Mouse (Mus musculus): ENCODE results near the gene Plod1. TPM values are rescaled to one million over a fixed set of nuclear protein-coding genes. Genes with fewer than 3 reads are reported as not detected.

Plod1 gene
- polyA plus RNA-seq, 1 experiment from 2014 or later: 29.2 TPM

DNA sequence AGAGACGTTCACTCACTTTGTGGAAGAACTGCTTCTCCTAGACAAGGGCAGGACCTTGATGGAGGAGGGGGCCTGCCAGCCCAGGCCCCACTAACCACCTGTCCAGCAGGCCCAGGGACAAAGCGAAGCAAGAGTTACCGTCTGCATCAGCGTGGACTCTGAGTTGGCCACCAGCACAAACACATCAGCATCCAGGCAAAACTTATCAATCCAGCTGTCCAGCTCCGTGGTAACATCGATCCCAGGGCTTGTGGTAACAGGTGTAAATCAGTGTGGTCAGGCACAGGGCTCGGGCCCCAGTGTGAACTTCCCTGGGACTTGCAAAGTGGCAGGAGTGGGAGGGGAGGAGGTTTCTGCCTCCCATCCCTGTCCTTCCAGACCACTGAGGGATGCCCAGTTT is 49.3 kb downstream of the Plod1 start:
- WGBS: 94% methylated on average over 7 of the region's 7 CpGs
- no peak for ATAC-seq (ENCODE audit: low FRiP score)
- peaks cover 92% of the 10 kb centered on the region for H3K36me3 ChIP-seq
- no peak overlapping the region for H3K4me2 ChIP-seq
- H3K9me3 ChIP-seq (replicated peaks): no peaks in the 10 kb centered on the region
- no peaks in the 10 kb centered on the region for H3K27me3 ChIP-seq (replicated peaks)
- H3K4me3 ChIP-seq (replicated peaks): no peak overlapping the region
- H3K9ac ChIP-seq (replicated peaks): no peak overlapping the region
- H3K27ac ChIP-seq (replicated peaks): no peak overlapping the region
- H3K4me1 ChIP-seq: peaks cover 4% of the 10 kb centered on the region; the same call in 1 of the 2 replicates

DNA sequence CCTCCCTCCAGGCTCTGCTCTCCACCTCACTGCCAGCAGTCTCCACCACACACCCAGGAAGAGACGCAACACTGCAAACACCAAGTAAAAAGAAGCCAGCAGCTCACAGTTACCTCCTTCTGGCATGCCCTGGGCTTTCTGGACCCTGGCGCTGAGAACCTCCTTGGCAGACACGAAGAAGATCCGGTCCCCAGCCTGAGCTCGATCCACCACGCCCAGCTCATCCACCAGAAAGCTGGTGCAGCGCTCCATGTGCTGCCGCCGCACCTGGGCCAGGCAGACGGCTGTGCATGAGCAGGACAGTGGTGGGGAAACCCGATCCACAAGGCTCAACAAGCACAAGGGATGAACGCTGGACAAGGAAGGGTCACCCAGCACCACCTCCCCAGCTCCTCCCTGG is 50.4 kb downstream of the Plod1 start:
- Histone ChIP-seq H3K9me3 (replicated peaks) (no peaks in the 10 kb centered on the region), H3K4me3 (replicated peaks) (no peak overlapping the region), H3K9ac (replicated peaks) (no peak overlapping the region), H3K27me3 (replicated peaks) (no peaks in the 10 kb centered on the region), H3K4me1 (no peaks in the 10 kb centered on the region), H3K36me3 (peaks cover 92% of the 10 kb centered on the region), H3K27ac (replicated peaks) (no peak overlapping the region), H3K4me2 (no peak overlapping the region)
- ATAC-seq (ENCODE audit: low FRiP score): no peak
- 96% methylated on average over 12 of the region's 12 CpGs for WGBS

DNA sequence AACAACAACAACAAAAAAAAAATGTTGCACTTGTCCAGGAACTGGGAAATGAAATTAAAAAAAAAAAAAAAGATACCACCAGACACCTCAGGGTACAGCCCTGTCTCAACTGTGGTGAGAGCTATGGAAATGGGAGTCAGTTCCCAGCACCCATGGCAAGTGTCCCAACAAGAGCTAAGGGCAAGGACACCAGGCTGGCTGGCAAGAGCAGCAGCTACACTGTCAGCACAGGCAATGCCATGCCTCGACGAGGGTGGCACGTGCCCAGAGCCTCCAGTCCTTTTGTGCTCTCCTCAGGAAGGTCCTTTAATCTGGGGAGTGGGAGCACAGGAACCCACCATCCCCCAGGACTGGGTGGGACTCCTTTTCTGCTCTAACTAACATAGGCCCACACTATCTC is 52.4 kb downstream of the Plod1 start:
- WGBS: 93% methylated on average over 3 of the region's 3 CpGs
- Histone ChIP-seq H3K27me3 (replicated peaks) (no peaks in the 10 kb centered on the region), H3K9me3 (replicated peaks) (no peaks in the 10 kb centered on the region), H3K4me2 (no peak overlapping the region), H3K4me1 (no peaks in the 10 kb centered on the region), H3K9ac (replicated peaks) (no peak overlapping the region), H3K4me3 (replicated peaks) (no peak overlapping the region), H3K36me3 (peaks cover 92% of the 10 kb centered on the region), H3K27ac (replicated peaks) (no peak overlapping the region)
- ATAC-seq (ENCODE audit: low FRiP score): no peak

DNA sequence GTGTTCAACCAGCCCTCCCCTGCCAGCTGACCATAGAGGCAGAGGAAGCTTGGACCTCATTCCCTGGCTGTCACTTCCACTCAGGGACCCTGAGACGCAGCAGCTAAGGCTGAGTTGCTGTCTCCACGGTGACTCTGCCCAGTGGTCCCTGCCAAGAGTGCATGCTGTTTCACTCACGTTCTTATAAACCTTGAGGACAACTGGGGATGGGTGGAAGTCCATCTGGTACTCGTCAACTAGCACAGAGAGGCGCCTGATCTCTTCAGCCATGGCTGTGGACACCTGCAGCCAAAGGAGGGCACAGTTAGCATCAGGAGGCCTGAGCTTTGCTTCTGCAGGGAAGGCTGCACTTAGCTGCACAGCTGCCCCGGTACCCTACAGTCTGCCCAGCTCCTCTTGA is 53.5 kb downstream of the Plod1 start:
- Histone ChIP-seq H3K9me3 (replicated peaks) (no peaks in the 10 kb centered on the region), H3K9ac (replicated peaks) (no peak overlapping the region), H3K27ac (replicated peaks) (no peak overlapping the region), H3K27me3 (replicated peaks) (no peaks in the 10 kb centered on the region), H3K36me3 (peaks cover 92% of the 10 kb centered on the region), H3K4me2 (no peak overlapping the region), H3K4me3 (replicated peaks) (no peak overlapping the region), H3K4me1 (no peaks in the 10 kb centered on the region)
- WGBS: 83% methylated on average over 6 of the region's 6 CpGs
- no peak for ATAC-seq (ENCODE audit: low FRiP score)

DNA sequence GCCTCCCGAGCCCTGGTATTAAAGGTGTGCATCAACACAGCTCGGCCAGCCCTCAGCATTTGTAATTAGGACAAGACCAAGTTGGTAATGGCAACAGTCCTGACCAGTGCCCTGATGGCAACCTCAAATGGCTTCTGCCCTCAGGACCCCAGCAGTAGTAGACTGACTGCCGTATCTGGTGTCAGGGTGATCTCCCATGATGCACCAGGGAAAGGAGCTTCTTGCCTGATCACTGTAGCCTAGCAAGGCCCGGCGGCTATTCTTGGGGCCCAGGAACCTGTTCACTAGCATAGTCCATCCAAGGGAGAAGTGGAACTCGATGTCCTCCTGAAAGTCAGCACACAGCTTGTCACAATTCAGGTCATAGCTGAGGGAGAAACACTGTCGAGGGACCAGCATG is 54.8 kb downstream of the Plod1 start:
- no peak overlapping the region for H3K27ac ChIP-seq (replicated peaks)
- no peaks in the 10 kb centered on the region for H3K4me1 ChIP-seq
- peaks cover 88% of the 10 kb centered on the region for H3K36me3 ChIP-seq
- no peak overlapping the region for H3K4me3 ChIP-seq (replicated peaks)
- WGBS: 94% methylated on average over 7 of the region's 7 CpGs
- H3K9ac ChIP-seq (replicated peaks): no peak overlapping the region
- H3K9me3 ChIP-seq (replicated peaks): no peaks in the 10 kb centered on the region
- no peaks in the 10 kb centered on the region for H3K27me3 ChIP-seq (replicated peaks)
- no peak for ATAC-seq (ENCODE audit: low FRiP score)
- no peak overlapping the region for H3K4me2 ChIP-seq

DNA sequence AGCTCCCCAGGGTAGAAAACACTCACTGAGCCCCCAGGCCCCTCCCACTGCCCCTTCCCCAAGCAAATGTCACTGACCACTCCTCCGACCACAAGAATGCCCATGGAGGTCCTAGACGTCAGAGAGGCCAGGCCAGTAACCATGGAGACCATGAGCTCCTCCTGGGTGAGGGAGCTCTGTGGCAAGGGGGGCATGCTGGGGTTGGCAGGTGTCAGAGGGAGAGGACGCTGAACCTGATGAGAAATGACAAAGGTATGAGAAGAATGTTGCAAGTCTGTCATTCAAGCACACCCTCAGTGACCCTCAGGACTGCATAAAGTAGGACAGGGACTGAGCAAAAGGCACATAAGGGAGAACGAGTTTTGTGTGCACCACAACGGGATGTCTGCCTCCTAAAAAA is 56.7 kb downstream of the Plod1 start:
- Histone ChIP-seq H3K4me2 (no peak overlapping the region), H3K9ac (replicated peaks) (no peak overlapping the region), H3K4me3 (replicated peaks) (no peak overlapping the region), H3K9me3 (replicated peaks) (no peaks in the 10 kb centered on the region), H3K27ac (replicated peaks) (no peak overlapping the region), H3K36me3 (peaks cover 88% of the 10 kb centered on the region), H3K27me3 (replicated peaks) (no peaks in the 10 kb centered on the region), H3K4me1 (no peaks in the 10 kb centered on the region)
- ATAC-seq (ENCODE audit: low FRiP score): no peak
- 60% methylated on average over 5 of the region's 5 CpGs for WGBS

DNA sequence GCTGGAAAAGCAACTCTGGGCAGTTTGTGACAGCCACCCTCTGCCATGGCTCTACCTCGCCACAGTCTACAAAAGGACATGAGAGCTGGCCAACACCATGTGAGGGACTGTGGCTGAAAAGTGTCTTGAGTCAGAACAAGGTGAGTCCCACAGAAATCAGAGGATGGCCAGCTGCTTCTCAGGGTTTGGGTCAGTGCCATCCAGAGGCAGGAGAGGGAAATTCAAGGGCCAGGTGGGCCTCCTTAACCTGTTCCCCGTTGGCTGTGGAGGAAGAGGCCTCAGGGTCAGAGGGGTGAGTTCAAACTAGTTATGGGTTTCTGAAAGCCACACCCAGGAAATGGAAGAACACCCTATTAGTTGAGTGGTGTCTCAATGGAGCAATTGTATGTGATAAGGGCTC is 57.1 kb downstream of the Plod1 start:
- no peak overlapping the region for H3K9ac ChIP-seq (replicated peaks)
- H3K36me3 ChIP-seq: peaks cover 88% of the 10 kb centered on the region
- no peak overlapping the region for H3K4me3 ChIP-seq (replicated peaks)
- H3K4me2 ChIP-seq: no peak overlapping the region
- WGBS: 77% methylated on average over 2 of the region's 2 CpGs
- no peak for ATAC-seq (ENCODE audit: low FRiP score)
- no peaks in the 10 kb centered on the region for H3K4me1 ChIP-seq
- H3K27me3 ChIP-seq (replicated peaks): no peaks in the 10 kb centered on the region
- no peaks in the 10 kb centered on the region for H3K9me3 ChIP-seq (replicated peaks)
- H3K27ac ChIP-seq (replicated peaks): no peak overlapping the region

DNA sequence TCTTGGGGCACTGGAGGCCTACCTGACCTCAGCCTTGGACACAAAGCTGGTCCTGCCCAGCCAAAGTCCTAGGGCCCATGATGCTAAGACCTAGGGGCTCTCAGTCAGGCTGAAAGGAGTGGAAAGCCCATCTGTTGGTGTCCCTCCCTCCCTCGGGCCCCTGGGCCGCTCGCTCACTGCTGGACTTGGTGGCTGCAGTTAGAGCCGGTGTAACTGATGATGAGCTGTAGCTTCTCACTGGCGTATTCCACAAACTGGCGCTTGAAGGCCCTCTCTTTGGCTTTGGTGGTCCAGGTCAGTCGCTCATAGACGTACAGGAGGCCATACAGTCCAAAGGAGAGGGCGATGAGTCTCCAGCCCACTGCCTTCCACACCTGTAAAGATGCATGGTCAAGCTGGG is 58.0 kb downstream of the Plod1 start:
- H3K9ac ChIP-seq (replicated peaks): no peak overlapping the region
- no peak overlapping the region for H3K4me2 ChIP-seq
- H3K4me3 ChIP-seq (replicated peaks): no peak overlapping the region
- ATAC-seq (ENCODE audit: low FRiP score): no peak
- WGBS: 98% methylated on average over 9 of the region's 9 CpGs
- no peak overlapping the region for H3K27ac ChIP-seq (replicated peaks)
- no peaks in the 10 kb centered on the region for H3K27me3 ChIP-seq (replicated peaks)
- H3K4me1 ChIP-seq: no peaks in the 10 kb centered on the region
- peaks cover 88% of the 10 kb centered on the region for H3K36me3 ChIP-seq
- no peaks in the 10 kb centered on the region for H3K9me3 ChIP-seq (replicated peaks)

DNA sequence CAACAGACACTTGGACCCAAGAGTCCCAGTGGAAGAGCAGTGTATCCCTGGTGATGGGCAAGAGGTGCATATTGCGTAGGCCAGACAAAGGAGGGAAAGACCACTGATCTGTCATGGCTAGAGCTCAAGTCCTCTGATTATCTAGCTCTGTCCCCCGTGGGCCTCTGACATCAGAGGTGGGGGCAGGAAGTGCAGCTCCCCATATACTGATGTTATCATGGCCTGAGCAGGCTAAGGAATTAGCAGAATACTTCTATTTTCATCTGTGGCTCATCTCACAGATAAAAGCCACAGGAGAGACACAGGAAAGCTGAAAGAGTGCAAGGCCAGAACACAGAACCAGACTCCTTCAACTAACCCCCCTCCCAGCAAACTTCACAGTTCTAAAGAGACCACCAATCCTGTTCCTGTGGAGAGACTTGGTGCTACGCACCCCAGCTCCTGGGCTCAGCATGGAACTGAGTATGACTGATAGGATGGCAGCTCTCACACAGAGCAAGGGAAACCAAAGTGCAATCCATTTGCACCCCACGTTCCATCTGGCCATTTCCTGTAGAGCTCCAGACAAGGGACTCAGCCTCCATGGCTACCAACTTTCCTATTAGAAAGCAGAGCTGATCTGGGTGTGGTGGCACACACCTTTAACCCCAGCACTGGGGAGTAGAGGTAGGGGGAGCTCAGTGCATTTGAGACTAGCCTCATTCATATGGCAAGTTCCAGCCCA is 60.6 kb downstream of the Plod1 start:
- Histone ChIP-seq H3K9me3 (replicated peaks) (no peaks in the 10 kb centered on the region), H3K4me1 (no peaks in the 10 kb centered on the region), H3K9ac (replicated peaks) (no peak overlapping the region), H3K27me3 (replicated peaks) (no peaks in the 10 kb centered on the region), H3K27ac (replicated peaks) (no peak overlapping the region), H3K4me3 (replicated peaks) (no peak overlapping the region), H3K4me2 (no peak overlapping the region), H3K36me3 (peaks cover 82% of the 10 kb centered on the region)
- ATAC-seq (ENCODE audit: low FRiP score): no peak
- 93% methylated on average over 4 of the region's 4 CpGs for WGBS

DNA sequence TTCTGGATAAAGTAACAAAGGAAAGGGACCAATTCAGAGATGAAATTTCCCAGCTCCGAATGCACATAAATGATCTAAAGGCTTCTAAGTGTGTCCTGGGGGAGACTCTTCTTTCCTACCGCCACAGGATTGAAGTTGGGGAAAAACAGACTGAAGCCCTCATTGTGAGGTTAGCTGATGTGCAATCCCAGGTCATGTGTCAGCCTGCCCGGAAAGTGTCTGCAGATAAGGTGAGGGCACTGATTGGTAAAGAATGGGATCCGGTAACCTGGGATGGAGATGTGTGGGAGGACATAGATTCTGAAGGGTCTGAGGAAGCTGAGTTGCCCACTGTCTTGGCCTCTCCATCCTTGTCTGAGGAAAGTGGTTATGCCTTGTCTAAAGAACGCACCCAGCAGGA is 67.3 kb downstream of the Plod1 start:
- H3K9ac ChIP-seq (replicated peaks): peak overlapping the region; percentile 54
- H3K27me3 ChIP-seq (replicated peaks): no peaks in the 10 kb centered on the region
- peaks cover 26% of the 10 kb centered on the region for H3K4me1 ChIP-seq
- H3K9me3 ChIP-seq (replicated peaks): no peaks in the 10 kb centered on the region
- H3K4me3 ChIP-seq (replicated peaks): peak overlapping the region; percentile 90
- ATAC-seq (ENCODE audit: low FRiP score): no peak
- H3K36me3 ChIP-seq: peaks cover 34% of the 10 kb centered on the region
- 17% methylated on average over 5 of the region's 5 CpGs for WGBS
- H3K27ac ChIP-seq (replicated peaks): peak overlapping the region; percentile 60; the same call in 1 of the 2 replicates
- H3K4me2 ChIP-seq: peak overlapping the region; percentile 81

DNA sequence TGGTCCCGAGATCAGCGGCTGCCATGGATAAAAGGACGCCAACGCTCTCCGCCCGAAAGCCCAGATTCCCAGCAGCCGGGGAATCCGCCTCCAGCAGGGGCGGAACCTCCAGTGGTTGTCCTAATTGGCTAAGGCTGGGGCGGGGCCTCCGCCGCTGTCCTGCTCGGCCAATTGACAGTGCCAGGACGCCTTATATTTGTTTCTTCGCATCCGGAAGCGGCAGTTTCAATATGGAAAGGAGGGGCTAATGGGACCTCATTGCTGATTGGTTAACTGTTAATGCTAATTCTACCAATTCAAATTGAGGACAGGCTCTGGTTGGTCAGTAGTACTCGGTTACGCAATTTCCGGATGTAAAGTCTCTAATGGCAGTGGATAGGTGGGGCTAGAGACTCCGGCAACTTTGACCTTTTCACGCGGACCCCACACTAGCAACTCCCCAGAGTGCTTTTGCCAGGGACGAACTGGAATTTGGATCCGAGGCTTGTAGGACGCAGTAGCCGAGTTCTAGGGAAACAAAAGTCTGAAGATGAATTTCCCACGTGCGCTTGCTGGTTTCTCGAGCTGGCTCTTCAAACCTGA is 68.0 kb downstream of the Plod1 start, which contains the start of the genes Miip and Fv1:
Miip (minus strand) TSS at position 367 of the 582 bp plus-strand sequence.
Fv1 (plus strand) TSS at position 530 of the 582 bp plus-strand sequence.
- Histone ChIP-seq H3K9ac (replicated peaks) (peak within 1 kb of the TSS; percentile 86), H3K9me3 (replicated peaks) (no peaks in the 10 kb centered on the region), H3K4me2 (peak within 1 kb of the TSS; percentile 81), H3K27me3 (replicated peaks) (no peaks in the 10 kb centered on the region), H3K36me3 (peaks cover 28% of the 10 kb centered on the region), H3K4me1 (peaks cover 26% of the 10 kb centered on the region), H3K4me3 (replicated peaks) (peak within 1 kb of the TSS; percentile 90), H3K27ac (replicated peaks) (peak within 1 kb of the TSS; percentile 87)
- peak; percentile 96 for ATAC-seq (ENCODE audit: low FRiP score)
- under 1% methylated on average over 30 of the region's 30 CpGs for WGBS

All from neural tube, embryonic 15.5 days (tissue).